Mouse (Mus musculus): Measurements from ENCODE around the gene Tmem40. TPM values are rescaled to one million over a fixed set of nuclear protein-coding genes. Genes with fewer than 3 reads are reported as not detected.

Gene Tmem40
- total and polyA plus RNA-seq, 3 experiments = 13.8 to 16.4 TPM; not detected in 1

DNA sequence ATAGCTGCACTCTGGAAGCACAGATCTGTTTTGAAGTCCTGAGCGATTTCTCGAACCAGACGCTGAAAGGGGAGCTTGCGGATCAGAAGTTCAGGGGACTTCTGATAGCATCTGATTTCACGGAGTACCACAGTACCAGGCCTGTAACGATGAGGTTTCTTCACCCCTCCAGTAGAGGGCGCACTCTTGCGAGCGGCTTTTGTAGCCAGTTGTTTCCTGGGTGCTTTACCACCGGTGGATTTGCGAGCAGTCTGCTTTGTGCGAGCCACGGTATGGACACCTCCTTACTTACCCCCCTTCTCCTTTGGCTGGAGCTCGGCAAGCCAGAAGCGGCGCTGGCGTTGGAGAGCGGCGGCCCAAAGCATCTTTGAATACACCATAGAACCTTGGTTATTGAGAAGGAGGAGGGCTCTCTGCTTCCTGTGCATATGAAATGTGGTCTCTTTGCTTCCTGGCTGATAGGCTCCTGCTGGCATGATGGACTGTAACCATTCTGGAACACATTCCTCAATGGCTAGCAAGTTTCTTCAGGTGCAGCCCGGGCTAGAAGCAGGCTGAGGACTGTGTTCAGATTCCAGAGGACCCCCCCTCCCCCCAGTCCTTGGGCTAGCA, 8.0 kb upstream of the Tmem40 start:
- TF ChIP-seq UBTF (IDR thresholded peaks at IDR 0.05; ENCODE audit: borderline replicate concordance, insufficient read depth, low read depth, low read length) (no peak), CTCF (IDR thresholded peaks at IDR 0.05 in 2 of 3, conservative IDR thresholded peaks at IDR 0.05 in 1 of 3; ENCODE audit: control insufficient read depth in 1 of 3, insufficient read depth in 1 of 3, low read depth in 2 of 3, low read length in 3 of 3, poor library complexity in 1 of 3, severe bottlenecking in 1 of 3) (peak in 1 of 3 experiments; percentile 19; a peak in 3 of 6 replicates)
- Histone ChIP-seq H3K9me3 (replicated peaks; ENCODE audit: insufficient read depth, low read length) (no peaks in the 10 kb centered on the region), H3K4me1 (ENCODE audit: control insufficient read depth in 1 of 2, insufficient read depth in 2 of 2, low read length in 2 of 2) (peaks cover 7 to 8% of the 10 kb centered on the region in 2 experiments), H3K27me3 (ENCODE audit: control insufficient read depth in 1 of 2, insufficient read depth in 2 of 2, low read length in 2 of 2) (no peaks in the 10 kb centered on the region), H3K79me2 (ENCODE audit: control insufficient read depth, insufficient read depth, low read length, poor library complexity) (0 out of 2 replicates have a peak, but pooled peaks cover 2% of the 10 kb centered on the region), H3K9ac (ENCODE audit: control insufficient read depth, low read depth, low read length, poor library complexity, severe bottlenecking) (no peak overlapping the region), H3K36me3 (ENCODE audit: control insufficient read depth in 1 of 2, insufficient read depth in 2 of 2, low read length in 2 of 2) (peaks cover 0 to 9% of the 10 kb centered on the region in 2 experiments; a peak in 2 of 4 replicates), H3K27ac (ENCODE audit: control insufficient read depth, low read depth, low read length) (no peak overlapping the region), H3K4me3 (ENCODE audit: control insufficient read depth in 1 of 2, insufficient read depth in 1 of 2, low read depth in 2 of 2, low read length in 2 of 2) (no peak overlapping the region)
- no peak for DNase-seq (ENCODE audit: low read depth, low spot score)

DNA sequence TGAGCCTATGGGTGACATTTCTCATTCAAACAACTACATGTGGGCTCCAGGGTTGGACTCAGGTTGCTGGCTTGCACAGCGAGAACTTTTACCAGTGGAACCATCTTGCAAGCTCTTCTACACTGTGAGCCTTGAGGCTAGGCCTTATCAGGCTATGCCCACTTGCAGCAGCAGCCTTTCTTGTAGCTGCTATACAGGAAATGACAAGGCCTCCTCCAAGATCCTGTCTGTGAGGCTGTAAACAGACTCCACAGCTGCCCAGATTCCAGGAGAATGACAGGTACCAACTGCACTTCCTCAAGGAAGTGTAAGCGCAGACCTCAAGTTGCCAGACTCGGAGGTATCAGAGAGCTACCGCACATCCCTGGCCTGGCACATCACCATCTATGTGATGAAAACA, 6.0 kb upstream of the Tmem40 start:
- Histone ChIP-seq H3K4me1 (ENCODE audit: control insufficient read depth in 1 of 2, insufficient read depth in 2 of 2, low read length in 2 of 2) (peaks cover 10 to 16% of the 10 kb centered on the region in 2 experiments), H3K4me3 (ENCODE audit: control insufficient read depth in 1 of 2, insufficient read depth in 1 of 2, low read depth in 2 of 2, low read length in 2 of 2) (no peak overlapping the region), H3K27me3 (ENCODE audit: control insufficient read depth in 1 of 2, insufficient read depth in 2 of 2, low read length in 2 of 2) (no peaks in the 10 kb centered on the region), H3K36me3 (ENCODE audit: control insufficient read depth in 1 of 2, insufficient read depth in 2 of 2, low read length in 2 of 2) (peaks cover 0 to 15% of the 10 kb centered on the region in 2 experiments; a peak in 2 of 4 replicates), H3K79me2 (ENCODE audit: control insufficient read depth, insufficient read depth, low read length, poor library complexity) (no peaks in the 10 kb centered on the region), H3K27ac (ENCODE audit: control insufficient read depth, low read depth, low read length) (no peak overlapping the region; the same call in 1 of the 2 replicates), H3K9ac (ENCODE audit: control insufficient read depth, low read depth, low read length, poor library complexity, severe bottlenecking) (no peak overlapping the region), H3K9me3 (replicated peaks; ENCODE audit: insufficient read depth, low read length) (no peaks in the 10 kb centered on the region)
- TF ChIP-seq TCF12 (IDR thresholded peaks at IDR 0.05; ENCODE audit: low read depth, low read length) = 0 out of 2 replicates have a peak, but pooled peaks have one; percentile 41
- TF ChIP-seq ZC3H11A (IDR thresholded peaks at IDR 0.05; ENCODE audit: low read depth, low read length) = no peak
- TF ChIP-seq EP300 (IDR thresholded peaks at IDR 0.05; ENCODE audit: low read depth in 1 of 2, low read length in 2 of 2) = peak; percentile 63 to 69
- TF ChIP-seq MAX (IDR thresholded peaks at IDR 0.05; ENCODE audit: low read length) = peak; percentile 46; the same call in 1 of the 2 replicates
- no peak for TF ChIP-seq UBTF (IDR thresholded peaks at IDR 0.05; ENCODE audit: borderline replicate concordance, insufficient read depth, low read depth, low read length)
- no peak; the same call in 1 of the 2 replicates for TF ChIP-seq CHD2 (IDR thresholded peaks at IDR 0.05; ENCODE audit: low read length)
- TF ChIP-seq RAD21 (IDR thresholded peaks at IDR 0.05; ENCODE audit: low read depth, low read length) = no peak
- no peak for TF ChIP-seq KAT2A (conservative IDR thresholded peaks at IDR 0.05; ENCODE audit: low read depth, low read length)
- peak; percentile 51; the same call in 1 of the 2 replicates for TF ChIP-seq ELF1 (IDR thresholded peaks at IDR 0.05; ENCODE audit: low read depth, low read length)
- TF ChIP-seq ZNF384 (IDR thresholded peaks at IDR 0.05; ENCODE audit: low read depth, low read length) = peak; percentile 3
- peak; percentile 62 for TF ChIP-seq TAL1 (IDR thresholded peaks at IDR 0.05; ENCODE audit: low read length)
- TF ChIP-seq MYC (IDR thresholded peaks at IDR 0.05; ENCODE audit: low read depth, low read length) = no peak
- TF ChIP-seq E2F4 (IDR thresholded peaks at IDR 0.05; ENCODE audit: borderline replicate concordance, low read depth, low read length) = no peak
- no peak for TF ChIP-seq CTCF (IDR thresholded peaks at IDR 0.05 in 2 of 3, conservative IDR thresholded peaks at IDR 0.05 in 1 of 3; ENCODE audit: control insufficient read depth in 1 of 3, insufficient read depth in 1 of 3, low read depth in 2 of 3, low read length in 3 of 3, poor library complexity in 1 of 3, severe bottlenecking in 1 of 3)
- TF ChIP-seq GATA1 (IDR thresholded peaks at IDR 0.05; ENCODE audit: low read depth, low read length) = peak; percentile 66
- no peak for TF ChIP-seq CHD1 (IDR thresholded peaks at IDR 0.05; ENCODE audit: low read depth, low read length)
- TF ChIP-seq NELFE (IDR thresholded peaks at IDR 0.05; ENCODE audit: low read depth, low read length) = no peak; the same call in 1 of the 2 replicates
- TF ChIP-seq GABPA (IDR thresholded peaks at IDR 0.05; ENCODE audit: low read depth, low read length) = 0 out of 2 replicates have a peak, but pooled peaks have one; percentile 30
- no peak for TF ChIP-seq ZMIZ1 (IDR thresholded peaks at IDR 0.05; ENCODE audit: low read depth, low read length)
- no peak for TF ChIP-seq USF2 (IDR thresholded peaks at IDR 0.05; ENCODE audit: borderline replicate concordance in 1 of 2, insufficient read depth in 1 of 2, low read depth in 1 of 2, low read length in 2 of 2)
- TF ChIP-seq MXI1 (IDR thresholded peaks at IDR 0.05; ENCODE audit: low read depth, low read length) = 0 out of 2 replicates have a peak, but pooled peaks have one; percentile 21
- peak; percentile 46; the same call in 1 of the 2 replicates for TF ChIP-seq HCFC1 (IDR thresholded peaks at IDR 0.05; ENCODE audit: low read depth, low read length)
- TF ChIP-seq RCOR1 (IDR thresholded peaks at IDR 0.05; ENCODE audit: low read depth, low read length) = peak; percentile 71; the same call in 1 of the 2 replicates
- peak; percentile 72 for TF ChIP-seq ETS1 (IDR thresholded peaks at IDR 0.05; ENCODE audit: low read depth, low read length)
- DNase-seq (ENCODE audit: low read depth, low spot score) = peak; percentile 74
